8 mouse cellular contexts compared by ENCODE assay signal in the genomic region with DNA sequence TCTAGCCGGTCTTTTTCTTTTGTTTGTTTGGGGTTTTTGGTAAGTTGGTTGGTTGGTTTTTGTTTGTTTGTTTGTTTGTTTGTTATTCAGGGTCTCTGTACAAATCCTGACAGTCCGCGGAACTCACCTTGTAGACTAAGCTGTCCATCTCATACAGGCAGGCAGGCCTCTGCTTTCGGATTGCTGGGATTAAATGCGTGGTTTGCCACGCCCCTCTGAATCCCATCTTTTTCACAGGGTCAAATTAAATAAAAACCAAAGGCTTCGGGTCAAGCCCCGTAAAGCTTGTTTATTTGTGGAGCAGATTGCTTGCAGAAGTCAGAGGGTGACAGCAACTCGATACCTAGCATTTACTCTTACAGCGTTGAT. TPM values are rescaled to one million over a fixed set of nuclear protein-coding genes. Genes with fewer than 3 reads are reported as not detected.
A peak's percentile ranks its signal among the peaks of the same experiment; 100 is the strongest.
DNase-seq lines count a peak whose midpoint lies in the region; ATAC-seq and TF ChIP-seq lines count a peak whose summit lies in the region.

A gene (plus strand): TSS at position 338 of the 369 bp plus-strand sequence.

- no peaks in the 10 kb centered on the region for H3K9me3 ChIP-seq in intestine, embryonic 14.5 days (ENCODE audit: control insufficient read depth, low read length)

- peaks cover 13% of the 10 kb centered on the region for H3K4me1 ChIP-seq in intestine, embryonic 14.5 days (replicated peaks; ENCODE audit: control insufficient read depth, insufficient read depth, low read length)

- H3K4me2 ChIP-seq in intestine, embryonic 14.5 days (ENCODE audit: low read length), result peak within 1 kb of the TSS; percentile 76

- H3K79me2 ChIP-seq in macrophage (ENCODE audit: inconsistent target), result peaks cover 43% of the 10 kb centered on the region

- H3K4me3 ChIP-seq in left cerebral cortex, adult 2 months, result peak within 1 kb of the TSS; percentile 98
- peak within 1 kb of the TSS; percentile 74 for H3K4me3 ChIP-seq in intestine, embryonic 14.5 days (ENCODE audit: low read depth, low read length)
- H3K4me3 ChIP-seq in macrophage (ENCODE audit: inconsistent target), result peak within 1 kb of the TSS; percentile 73

- peak within 1 kb of the TSS; percentile 94 for H3K27ac ChIP-seq in left cerebral cortex, adult 2 months
- H3K27ac ChIP-seq in intestine, embryonic 14.5 days (ENCODE audit: low read depth), result peak within 1 kb of the TSS; percentile 82
- peak within 1 kb of the TSS; percentile 53 for H3K27ac ChIP-seq in macrophage

- intact Hi-C loops in left cerebral cortex, adult 2 months (cut with DNase I), result no loop called here
- intact Hi-C loops in gastrocnemius, postnatal 14 days (cut with DNase I; ENCODE audit: low total_unique reads), result no loop called here

- DNase-seq in left cerebral cortex, adult 2 months (ENCODE audit: extremely low spot score in 1 of 2, low spot score in 2 of 2), result no peak
- DNase-seq in left cerebral cortex, adult 11 months (ENCODE audit: low spot score), result no peak
- no peak for DNase-seq in adrenal gland, postnatal 36 days
- no peak for DNase-seq in gastrocnemius, postnatal 14 days
- no peak for DNase-seq in intestine, embryonic 14.5 days (ENCODE audit: low spot score)
- no peak for DNase-seq in cerebellum, postnatal 14 days
- DNase-seq in cerebellum, adult 18-20 months, result no peak

- no peaks in the 10 kb centered on the region for H3K36me3 ChIP-seq in intestine, embryonic 14.5 days (ENCODE audit: control insufficient read depth, insufficient read depth, low read length)
- H3K36me3 ChIP-seq in macrophage (ENCODE audit: inconsistent target), result no peaks in the 10 kb centered on the region

- TF ChIP-seq CTCF in left cerebral cortex, adult 2 months (IDR thresholded peaks at IDR 0.05), result no peak

- peak; percentile 10; the same call in 1 of the 2 replicates for ATAC-seq in intestine, embryonic 14.5 days (replicated peaks; ENCODE audit: low FRiP score, low TSS enrichment, low read depth)

- WGBS in intestine, embryonic 14.5 days, result 10% methylated on average over 10 of the region's 10 CpGs
- 17% methylated on average over 10 of the region's 10 CpGs for WGBS in macrophage (ENCODE audit: missing documents)

- H3K9ac ChIP-seq in intestine, embryonic 14.5 days (ENCODE audit: low read length), result peak within 1 kb of the TSS; percentile 86

- H3K27me3 ChIP-seq in intestine, embryonic 14.5 days (replicated peaks; ENCODE audit: control insufficient read depth, insufficient read depth, low read length), result no peaks in the 10 kb centered on the region

RNA-seq across cellular contexts. Expression of the gene that starts here (rescaled TPM):
- 10 to 100 TPM; 46.2 to 46.5 TPM for total RNA-seq in left cerebral cortex, adult 2 months (2021)
- total RNA-seq in adrenal gland, postnatal 36 days (2021), result 10 to 100 TPM; 68.9 to 86.1 TPM
- 10 to 100 TPM; 34.5 to 37.9 TPM for total RNA-seq in gastrocnemius, postnatal 14 days (2021)
- 65.3 and 66.6 TPM in 2 replicates for polyA plus RNA-seq in intestine, embryonic 14.5 days (2014; fragmentation: Nextera tagmentation; extraction: Ambion mirVana)
- total RNA-seq in macrophage (2018; cell fraction: chromatin; rRNA removed), result 100 to 1,000 TPM in 25 of 26 experiments, 10 to 100 TPM in 1; 98.7 to 174 (median 128) TPM
- total RNA-seq in macrophage (2018; cell fraction: cytosol; rRNA removed), result 10 to 100 TPM; 42.7 to 58.0 (median 52.6) TPM
- total RNA-seq in macrophage (2018; cell fraction: nucleus; rRNA removed), result 100 to 1,000 TPM in 4 of 26 experiments, 10 to 100 TPM in 22; 66.7 to 126 (median 85.6) TPM
- 50.7 to 81.1 TPM (median 51.1 TPM) in 3 replicates for polyA plus RNA-seq in macrophage (2018)
